Mouse (Mus musculus) forebrain, embryonic 15.5 days (tissue): ENCODE measurements around the gene Zfp511. TPM values are rescaled to one million over a fixed set of nuclear protein-coding genes. Genes with fewer than 3 reads are reported as not detected.

Experiments
- ATAC-seq: fragments of 200-750 bp; cut with Nextera tagmentation; replicated peaks from 2 replicates; pipeline ENCODE4 v1.8.0; 2017; ENCODE audit warnings: mild to moderate bottlenecking, moderate TSS enrichment, moderate library complexity
- H3K27ac ChIP-seq: fragments of 300-500 bp; sonication (generic); replicated peaks from 2 replicates; pipeline ENCODE4 v1.5.1; 2015; ENCODE audit warnings: mild to moderate bottlenecking, inconsistent platforms
- H3K27me3 ChIP-seq: fragments of 300-500 bp; sonication (generic); 2 replicates; pipeline ENCODE4 v1.6.1; 2015; ENCODE audit warnings: inconsistent platforms
- H3K36me3 ChIP-seq: fragments of 300-500 bp; sonication (generic); 2 replicates; pipeline ENCODE4 v1.6.1; 2015; ENCODE audit warnings: mild to moderate bottlenecking, inconsistent platforms
- H3K4me1 ChIP-seq: fragments of 300-500 bp; sonication (generic); 2 replicates; pipeline ENCODE4 v1.6.1; 2015; ENCODE audit warnings: inconsistent platforms
- H3K4me2 ChIP-seq: fragments of 300-500 bp; sonication (generic); replicated peaks from 2 replicates; pipeline ENCODE4 v1.6.1; 2015; ENCODE audit warnings: mild to moderate bottlenecking, inconsistent platforms
- H3K4me3 ChIP-seq: fragments of 300-500 bp; sonication (generic); 2 replicates; pipeline ENCODE4 v1.5.1; 2015; ENCODE audit warnings: mild to moderate bottlenecking, inconsistent platforms
- H3K9ac ChIP-seq: fragments of 300-500 bp; sonication (generic); replicated peaks from 2 replicates; pipeline ENCODE4 v1.6.1; 2015; ENCODE audit warnings: mild to moderate bottlenecking, inconsistent platforms
- H3K9me3 ChIP-seq: fragments of 300-500 bp; sonication (generic); 2 replicates; pipeline ENCODE4 v1.6.1; 2016; ENCODE audit warnings: inconsistent platforms
- WGBS: fragments of 180-500 bp; shearing (Covaris S2); methylation state at CpG from one replicate; pipeline ENCODE4 v1.1.7; 2015; ENCODE audit warnings: mixed read lengths; 5-methylcytosine and 5-hydroxymethylcytosine counted together
- polyA plus RNA-seq: library from polyadenylated mRNA; unstranded; fragments of >200 nt; fragmentation: Nextera tagmentation; extraction: Ambion mirVana; gene quantifications from 2 replicates; pipeline ENCODE4 v1.2.1, GENCODE M21; 2015

Zfp511 gene
- polyA plus RNA-seq, 1 experiment from 2014 or later, result 56.6 TPM

GRCm38 (mm10) chr7:140007781-140008180, 28.4 kb upstream of the Zfp511 start:
- no peaks in the 10 kb centered on the region for H3K4me1 ChIP-seq
- WGBS, result 94% methylated on average over 9 of the region's 9 CpGs
- no peaks in the 10 kb centered on the region for H3K9me3 ChIP-seq
- H3K4me2 ChIP-seq, result no peak overlapping the region
- ATAC-seq, result no peak
- peaks cover 34% of the 10 kb centered on the region for H3K36me3 ChIP-seq
- H3K4me3 ChIP-seq, result no peak overlapping the region
- H3K27me3 ChIP-seq, result no peaks in the 10 kb centered on the region
- H3K27ac ChIP-seq, result no peak overlapping the region
- no peak overlapping the region for H3K9ac ChIP-seq

- no peak for ATAC-seq
- Histone ChIP-seq H3K4me1 (no peaks in the 10 kb centered on the region), H3K4me3 (no peak overlapping the region), H3K27ac (no peak overlapping the region), H3K9me3 (no peaks in the 10 kb centered on the region), H3K9ac (no peak overlapping the region), H3K36me3 (peaks cover 19% of the 10 kb centered on the region), H3K27me3 (no peaks in the 10 kb centered on the region), H3K4me2 (no peak overlapping the region)
- 95% methylated on average over 17 of the region's 17 CpGs for WGBS
Observed at GRCm38 (mm10) chr7:140011336-140011735, 24.9 kb upstream of the Zfp511 start.

- Histone ChIP-seq H3K9ac (no peak overlapping the region), H3K36me3 (peaks cover 58% of the 10 kb centered on the region), H3K27me3 (no peaks in the 10 kb centered on the region), H3K27ac (no peak overlapping the region), H3K4me3 (no peak overlapping the region), H3K9me3 (no peaks in the 10 kb centered on the region), H3K4me1 (peaks cover 16% of the 10 kb centered on the region), H3K4me2 (no peak overlapping the region)
- 96% methylated on average over 12 of the region's 12 CpGs for WGBS
- no peak for ATAC-seq
Observed at GRCm38 (mm10) chr7:140031771-140032170, 4.4 kb upstream of the Zfp511 start.

DNA sequence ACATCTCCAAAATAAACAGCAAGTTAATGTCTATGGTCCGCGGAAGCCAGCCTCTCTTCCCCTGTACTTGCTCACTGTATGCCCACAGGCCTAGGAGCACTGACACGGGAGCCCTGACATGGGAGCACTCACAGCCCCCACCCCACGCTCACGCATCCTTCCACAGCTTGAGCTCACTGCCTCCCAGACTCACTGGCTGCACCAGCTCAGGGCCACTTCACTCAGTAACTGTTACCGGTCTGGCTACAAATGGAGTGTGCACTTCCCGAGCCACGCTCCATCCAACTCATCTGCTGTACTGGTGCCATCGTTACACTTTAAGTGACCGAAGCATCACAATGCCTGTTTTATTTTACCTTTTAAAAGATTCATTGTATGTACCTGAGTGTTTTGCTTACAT, 3.8 kb upstream of the Zfp511 start:
- Histone ChIP-seq H3K4me2 (no peak overlapping the region), H3K4me1 (peaks cover 22% of the 10 kb centered on the region), H3K27me3 (no peaks in the 10 kb centered on the region), H3K27ac (no peak overlapping the region), H3K9ac (no peak overlapping the region), H3K9me3 (no peaks in the 10 kb centered on the region), H3K36me3 (peaks cover 58% of the 10 kb centered on the region), H3K4me3 (no peak overlapping the region)
- WGBS, result 94% methylated on average over 10 of the region's 10 CpGs
- ATAC-seq, result no peak

GRCm38 (mm10) chr7:140033386-140033785, 2.8 kb upstream of the Zfp511 start:
- ATAC-seq, result no peak
- Histone ChIP-seq H3K4me1 (peaks cover 25% of the 10 kb centered on the region), H3K27ac (no peak overlapping the region), H3K9me3 (no peaks in the 10 kb centered on the region), H3K4me2 (no peak overlapping the region), H3K36me3 (peaks cover 53% of the 10 kb centered on the region), H3K4me3 (no peak overlapping the region), H3K9ac (no peak overlapping the region), H3K27me3 (no peaks in the 10 kb centered on the region)
- 97% methylated on average over 9 of the region's 9 CpGs for WGBS

DNA sequence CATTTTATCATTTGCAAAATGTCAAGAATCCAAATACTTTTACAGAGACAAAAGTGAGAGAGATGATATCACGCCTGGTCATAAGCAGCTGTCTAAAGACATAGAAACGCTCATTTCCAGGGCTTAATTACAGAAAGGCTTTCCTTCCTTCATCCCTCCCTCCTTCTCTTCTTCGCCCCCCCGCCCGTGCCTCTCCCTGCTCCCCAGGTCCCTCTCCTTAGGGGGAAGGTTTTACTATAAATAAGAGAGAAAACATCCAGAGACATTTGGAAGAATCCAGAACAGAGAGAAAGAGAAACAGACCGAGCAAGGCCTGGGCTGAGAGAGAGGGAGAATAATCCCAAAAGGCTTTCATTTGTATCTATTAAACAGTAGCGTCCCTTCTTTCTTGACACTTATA, 735 bp upstream of the Zfp511 start:
- ATAC-seq, result no peak
- Histone ChIP-seq H3K9ac (peak overlapping the region; percentile 79), H3K27me3 (no peaks in the 10 kb centered on the region), H3K4me2 (peak overlapping the region; percentile 89), H3K27ac (no peak overlapping the region; the same call in 1 of the 2 replicates), H3K36me3 (peaks cover 47% of the 10 kb centered on the region), H3K9me3 (no peaks in the 10 kb centered on the region), H3K4me3 (peak overlapping the region; percentile 61), H3K4me1 (peaks cover 25% of the 10 kb centered on the region)
- 21% methylated on average over 7 of the region's 7 CpGs for WGBS

DNA sequence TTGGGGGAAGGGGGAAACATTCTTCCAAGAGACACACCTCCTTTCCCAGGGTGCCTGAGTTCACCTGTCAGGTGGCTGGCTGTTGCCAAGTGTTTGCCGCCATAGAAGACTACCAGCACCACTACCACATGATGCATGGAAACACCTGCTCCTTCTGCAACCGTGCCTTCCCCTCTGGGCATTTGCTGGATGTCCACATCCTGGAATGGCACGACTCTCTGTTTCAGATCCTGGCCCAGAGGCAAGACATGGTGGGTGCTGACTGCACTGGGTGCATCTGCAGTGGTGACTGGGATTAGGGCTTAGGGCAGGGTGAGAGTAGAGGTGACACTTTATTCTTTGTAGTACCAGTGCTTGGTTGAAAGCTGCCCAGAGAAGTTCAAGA, 972 bp downstream of the Zfp511 start:
- WGBS, result 45% methylated on average over 3 of the region's 3 CpGs
- 0 out of 2 replicates have a peak overlapping the region, but pooled peaks have one; percentile 81 for H3K27ac ChIP-seq
- peak overlapping the region; percentile 79 for H3K9ac ChIP-seq
- peaks cover 25% of the 10 kb centered on the region for H3K4me1 ChIP-seq
- peak overlapping the region; percentile 61 for H3K4me3 ChIP-seq
- ATAC-seq, result 0 out of 2 replicates have a peak, but pooled peaks have one; percentile 10
- peak overlapping the region; percentile 89 for H3K4me2 ChIP-seq
- H3K36me3 ChIP-seq, result peaks cover 38% of the 10 kb centered on the region
- H3K27me3 ChIP-seq, result no peaks in the 10 kb centered on the region
- H3K9me3 ChIP-seq, result no peaks in the 10 kb centered on the region

- Histone ChIP-seq H3K4me3 (no peak overlapping the region), H3K27ac (no peak overlapping the region), H3K9ac (no peak overlapping the region), H3K27me3 (peaks cover 38% of the 10 kb centered on the region), H3K4me1 (peaks cover 4% of the 10 kb centered on the region), H3K4me2 (no peak overlapping the region), H3K9me3 (no peaks in the 10 kb centered on the region), H3K36me3 (peaks cover 20% of the 10 kb centered on the region)
- WGBS, result 60% methylated on average over 3 of the region's 3 CpGs
- ATAC-seq, result no peak
Observed at GRCm38 (mm10) chr7:140042728-140043127, 6.5 kb downstream of the Zfp511 start.

DNA sequence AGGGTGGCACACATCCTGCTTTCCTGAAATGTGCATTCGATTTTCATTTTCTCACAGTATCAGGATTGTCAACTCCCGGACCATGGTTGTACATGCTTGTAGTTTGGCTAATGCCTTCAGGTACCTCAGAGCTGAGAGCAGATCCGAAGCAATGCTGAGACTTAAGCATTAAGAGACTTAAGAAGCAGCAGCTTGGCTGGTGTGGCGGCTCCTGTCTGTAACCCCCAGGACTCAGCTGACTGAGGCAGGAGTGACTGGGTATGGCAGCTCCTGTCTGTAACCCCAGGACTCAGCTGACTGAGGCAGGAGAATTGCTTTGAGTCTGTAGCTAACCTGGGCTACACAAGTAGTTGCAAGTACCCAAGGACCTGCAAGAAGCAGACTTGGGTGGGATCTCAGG, 9.4 kb downstream of the Zfp511 start:
- WGBS, result 73% methylated on average over 4 of the region's 4 CpGs
- Histone ChIP-seq H3K27me3 (peaks cover 66% of the 10 kb centered on the region), H3K4me3 (no peak overlapping the region), H3K36me3 (peaks cover 5% of the 10 kb centered on the region; the same call in 1 of the 2 replicates), H3K4me2 (no peak overlapping the region), H3K27ac (no peak overlapping the region), H3K4me1 (peaks cover 25% of the 10 kb centered on the region), H3K9ac (no peak overlapping the region), H3K9me3 (no peaks in the 10 kb centered on the region)
- no peak for ATAC-seq

DNA sequence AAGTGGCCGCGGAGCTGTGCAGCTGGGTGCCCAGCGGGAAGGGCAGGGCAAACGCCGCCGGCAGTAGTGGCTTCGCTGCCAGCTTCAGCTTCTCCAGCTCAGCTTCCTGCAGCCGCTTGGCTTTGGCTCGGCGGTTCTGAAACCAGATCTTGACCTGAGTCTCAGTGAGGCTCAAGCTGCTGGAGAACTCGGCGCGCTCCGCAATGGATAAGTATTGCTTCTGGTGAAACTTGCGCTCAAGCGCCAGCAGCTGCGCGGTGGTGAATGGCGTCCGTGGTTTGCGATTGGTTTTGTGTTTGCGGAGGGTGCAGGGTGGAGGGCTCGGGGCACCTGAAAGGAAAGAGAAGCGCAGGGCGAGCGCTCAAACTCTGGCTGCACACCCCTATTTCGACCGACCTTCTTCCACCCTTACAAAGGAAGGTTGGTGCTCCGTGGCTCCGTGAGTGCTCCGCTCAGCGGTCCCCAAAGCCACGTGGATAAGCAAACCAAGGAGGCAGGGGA, 11.7 kb downstream of the Zfp511 start:
- H3K9ac ChIP-seq, result no peak overlapping the region

DNA sequence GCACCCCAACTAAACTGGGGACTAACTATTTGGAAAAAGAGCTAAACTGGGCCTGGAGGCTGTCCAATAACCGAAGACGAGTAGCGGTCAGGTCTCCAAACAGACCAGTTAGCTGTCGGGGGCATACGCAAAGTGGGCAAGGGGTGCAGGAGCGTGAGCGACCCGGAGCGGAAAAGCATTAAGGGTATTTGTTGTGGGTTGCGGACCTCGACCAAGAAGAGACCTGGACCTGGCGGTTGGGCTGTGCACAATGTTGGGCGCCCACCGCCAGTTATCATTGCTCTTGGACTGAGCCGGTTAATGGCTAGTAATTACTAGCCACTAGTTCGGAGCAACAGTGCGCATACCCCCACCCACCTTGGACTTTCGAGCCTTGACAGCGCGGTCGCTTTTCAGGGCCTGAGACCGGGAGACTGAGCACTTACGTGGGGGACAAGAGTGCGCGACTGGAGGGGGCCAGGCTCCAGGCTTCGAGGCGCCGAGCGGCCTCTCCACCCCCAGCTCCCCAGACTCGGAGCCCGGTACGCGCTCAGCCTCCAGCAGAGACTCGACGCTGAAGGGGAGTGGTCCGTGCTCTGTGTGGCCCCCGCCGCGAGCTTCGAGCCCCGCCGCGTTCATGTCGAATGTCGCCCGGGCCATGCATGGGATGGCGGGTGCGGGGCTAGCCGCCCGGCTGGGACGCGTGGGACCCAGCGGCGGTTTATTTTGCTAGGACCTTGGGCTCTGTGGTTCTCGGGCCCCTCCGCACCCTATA, 12.3 kb downstream of the Zfp511 start, which contains the start of gene Msx3:
Msx3 (minus strand) TSS at position 729 of the 754 bp plus-strand sequence.
- peak; percentile 36 for ATAC-seq
- Histone ChIP-seq H3K4me2 (peak within 1 kb of the TSS; percentile 69), H3K36me3 (no peaks in the 10 kb centered on the region), H3K27me3 (peaks cover 92% of the 10 kb centered on the region), H3K27ac (no peak within 1 kb of the TSS), H3K9ac (0 out of 2 replicates have a peak within 1 kb of the TSS, but pooled peaks have one; percentile 10), H3K4me3 (peak within 1 kb of the TSS; percentile 42), H3K4me1 (peaks cover 25% of the 10 kb centered on the region), H3K9me3 (no peaks in the 10 kb centered on the region)
- under 1% methylated on average over 56 of the region's 56 CpGs for WGBS

More for the DNA sequence above, 11.7 kb downstream of the Zfp511 start:
- no peaks in the 10 kb centered on the region for H3K9me3 ChIP-seq
- under 1% methylated on average over 33 of the region's 33 CpGs for WGBS
- H3K36me3 ChIP-seq, result no peaks in the 10 kb centered on the region
- H3K27ac ChIP-seq, result no peak overlapping the region
- ATAC-seq, result no peak; the same call in 1 of the 2 replicates
- peak overlapping the region; percentile 42 for H3K4me3 ChIP-seq
- peak overlapping the region; percentile 69 for H3K4me2 ChIP-seq
- peaks cover 87% of the 10 kb centered on the region for H3K27me3 ChIP-seq
- peaks cover 25% of the 10 kb centered on the region for H3K4me1 ChIP-seq

DNA sequence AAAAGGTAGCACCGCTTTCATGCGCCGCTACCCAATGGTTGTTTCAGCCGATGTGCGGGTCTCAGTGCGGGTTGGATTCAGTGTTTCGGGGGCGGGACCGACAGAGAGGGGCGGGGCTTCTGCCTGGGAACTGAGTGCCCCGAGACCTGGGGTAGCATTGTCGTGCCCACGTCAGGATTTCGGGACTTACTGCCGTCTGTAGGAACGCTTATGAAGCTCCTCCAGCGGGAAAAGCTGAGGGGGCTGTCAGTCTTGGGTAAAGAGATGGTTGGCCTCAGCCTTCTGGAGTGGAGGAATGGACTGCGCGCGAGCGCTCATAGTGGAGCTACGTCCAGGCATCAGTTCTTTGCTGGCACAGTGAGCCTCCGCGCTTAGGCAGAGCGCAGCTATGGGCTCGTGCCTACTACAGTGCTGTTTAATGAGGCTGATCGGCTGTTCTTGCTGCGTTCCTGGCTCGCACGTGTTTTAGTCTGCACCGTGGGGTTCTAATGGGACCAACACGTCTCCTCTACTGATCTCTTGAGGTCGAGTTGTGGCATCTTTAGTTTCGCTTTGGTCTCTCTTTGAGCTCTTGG, 13.0 kb downstream of the Zfp511 start:
- Histone ChIP-seq H3K27ac (no peak overlapping the region), H3K9me3 (no peaks in the 10 kb centered on the region), H3K9ac (no peak overlapping the region), H3K4me2 (peak overlapping the region; percentile 69), H3K4me3 (peak overlapping the region; percentile 42), H3K36me3 (no peaks in the 10 kb centered on the region), H3K27me3 (peaks cover 89% of the 10 kb centered on the region), H3K4me1 (peaks cover 25% of the 10 kb centered on the region)
- WGBS, result under 1% methylated on average over 34 of the region's 34 CpGs
- ATAC-seq, result peak; percentile 78
